Mouse (Mus musculus): ENCODE results near the gene Nuak2.

DNA sequence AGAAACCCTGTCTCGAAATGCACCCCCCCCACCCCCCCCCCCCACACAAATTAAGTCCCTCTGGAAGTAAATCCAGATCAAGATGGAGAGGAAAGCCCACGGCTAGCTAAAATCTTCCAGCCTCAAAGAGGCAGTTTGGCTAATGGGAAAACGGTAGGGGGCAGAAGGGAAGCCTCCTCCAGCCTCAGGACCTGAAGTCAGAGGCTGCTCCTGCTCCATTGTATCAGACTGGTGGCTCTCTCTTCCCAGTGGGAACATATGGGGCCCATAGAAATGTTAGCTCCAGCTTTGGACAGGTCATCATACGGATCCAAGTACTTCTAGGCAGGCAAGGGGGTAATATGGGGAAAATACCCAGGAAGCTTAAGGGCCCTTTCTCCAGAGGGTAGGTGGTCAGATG is 49.7 kb downstream of the Nuak2 start:
- TF ChIP-seq CTCF (IDR thresholded peaks at IDR 0.05; ENCODE audit: low read depth, low read length): peak; percentile 8
- TF ChIP-seq EP300 (IDR thresholded peaks at IDR 0.05; ENCODE audit: insufficient read depth, low read depth, low read length): no peak
